Mouse (Mus musculus): ENCODE data around the gene Vhl.

The Vhl gene

GRCm38 (mm10) chr6:113624989-113625770 lies 1.4 kb downstream of the Vhl start:
- DNase-seq (ENCODE audit: low spot score in 2 of 2) = no peak

GRCm38 (mm10) chr6:113630322-113630721 lies 6.6 kb downstream of the Vhl start:
- no peak for DNase-seq (ENCODE audit: low spot score in 2 of 2)

- no peak for DNase-seq (ENCODE audit: low spot score in 2 of 2)
Measured at GRCm38 (mm10) chr6:113632863-113633262, 9.1 kb downstream of the Vhl start.

- DNase-seq (ENCODE audit: low spot score in 2 of 2) = peak; percentile 90 to 95
Measured at GRCm38 (mm10) chr6:113638302-113639040, 14.7 kb downstream of the Vhl start, which contains the start of gene Irak2. Gene Irak2 (plus strand): TSS chr6:113638467.

- DNase-seq (ENCODE audit: low spot score in 2 of 2) = no peak
Measured at GRCm38 (mm10) chr6:113639201-113639600, 15.4 kb downstream of the Vhl start.

- no peak for DNase-seq (ENCODE audit: low spot score in 2 of 2)
Measured at GRCm38 (mm10) chr6:113642605-113643004, 18.8 kb downstream of the Vhl start.

GRCm38 (mm10) chr6:113643021-113643420 lies 19.3 kb downstream of the Vhl start:
- DNase-seq (ENCODE audit: low spot score in 2 of 2) = no peak

- no peak for DNase-seq (ENCODE audit: low spot score in 2 of 2)
Measured at GRCm38 (mm10) chr6:113643967-113644366, 20.2 kb downstream of the Vhl start.

GRCm38 (mm10) chr6:113644808-113645207 lies 21.0 kb downstream of the Vhl start:
- no peak for DNase-seq (ENCODE audit: low spot score in 2 of 2)

- DNase-seq (ENCODE audit: low spot score in 2 of 2) = no peak
Measured at GRCm38 (mm10) chr6:113649346-113650196, 25.8 kb downstream of the Vhl start.

GRCm38 (mm10) chr6:113650197-113650640 lies 26.5 kb downstream of the Vhl start:
- no peak for DNase-seq (ENCODE audit: low spot score in 2 of 2)

GRCm38 (mm10) chr6:113651626-113652025 lies 27.9 kb downstream of the Vhl start:
- DNase-seq (ENCODE audit: low spot score in 2 of 2) = no peak

- DNase-seq (ENCODE audit: low spot score in 2 of 2) = no peak
Measured at GRCm38 (mm10) chr6:113653551-113653950, 29.8 kb downstream of the Vhl start.

- DNase-seq (ENCODE audit: low spot score in 2 of 2) = no peak
Measured at GRCm38 (mm10) chr6:113654102-113654501, 30.3 kb downstream of the Vhl start.

- DNase-seq (ENCODE audit: low spot score in 2 of 2) = no peak
Measured at GRCm38 (mm10) chr6:113654753-113655397, 31.1 kb downstream of the Vhl start.

- no peak for DNase-seq (ENCODE audit: low spot score in 2 of 2)
Measured at GRCm38 (mm10) chr6:113655475-113655874, 31.7 kb downstream of the Vhl start.

GRCm38 (mm10) chr6:113656847-113657246 lies 33.1 kb downstream of the Vhl start:
- peak in 1 of 2 experiments; percentile 33 for DNase-seq (ENCODE audit: low spot score in 2 of 2)

- DNase-seq (ENCODE audit: low spot score in 2 of 2) = no peak
Measured at GRCm38 (mm10) chr6:113658226-113658625, 34.5 kb downstream of the Vhl start.

GRCm38 (mm10) chr6:113659648-113660491 lies 36.1 kb downstream of the Vhl start:
- DNase-seq (ENCODE audit: low spot score in 2 of 2) = no peak

Data from urinary bladder, postnatal 4 days (tissue).